Mouse (Mus musculus): Measurements from ENCODE around the gene Vwce.
A peak's percentile ranks its signal among the peaks of the same experiment; 100 is the strongest.

Vwce gene

GRCm38 (mm10) chr19:10634106-10634871 lies at the start of gene Vwce:
Gene Vwce (plus strand): TSS chr19:10634213.
- DNase-seq (ENCODE audit: low read depth, low spot score): peak; percentile 24

- no peak for DNase-seq (ENCODE audit: low read depth, low spot score)
These were observed 48.9 kb upstream of the Vwce start for GRCm38 (mm10) chr19:10585112-10585511.

- DNase-seq (ENCODE audit: low read depth, low spot score): no peak
These were observed 46.8 kb upstream of the Vwce start for GRCm38 (mm10) chr19:10587231-10587630.

- DNase-seq (ENCODE audit: low read depth, low spot score): no peak
These were observed 44.7 kb upstream of the Vwce start for GRCm38 (mm10) chr19:10589127-10589857.

- no peak for DNase-seq (ENCODE audit: low read depth, low spot score)
These were observed 43.7 kb upstream of the Vwce start for GRCm38 (mm10) chr19:10590301-10590700.

- DNase-seq (ENCODE audit: low read depth, low spot score): no peak
These were observed 42.2 kb upstream of the Vwce start for GRCm38 (mm10) chr19:10591659-10592377.

GRCm38 (mm10) chr19:10598188-10598587 lies 35.8 kb upstream of the Vwce start:
- no peak for DNase-seq (ENCODE audit: low read depth, low spot score)

- no peak for DNase-seq (ENCODE audit: low read depth, low spot score)
These were observed 34.4 kb upstream of the Vwce start for GRCm38 (mm10) chr19:10599648-10600047.

GRCm38 (mm10) chr19:10602247-10602769 lies 31.7 kb upstream of the Vwce start:
- DNase-seq (ENCODE audit: low read depth, low spot score): no peak

- peak; percentile 64 for DNase-seq (ENCODE audit: low read depth, low spot score)
These were observed 31.2 kb upstream of the Vwce start for GRCm38 (mm10) chr19:10602787-10603186.

- DNase-seq (ENCODE audit: low read depth, low spot score): no peak
These were observed 30.1 kb upstream of the Vwce start for GRCm38 (mm10) chr19:10603660-10604523.

GRCm38 (mm10) chr19:10604534-10604933 lies 29.5 kb upstream of the Vwce start:
- DNase-seq (ENCODE audit: low read depth, low spot score): peak; percentile 11

- peak; percentile 97 for DNase-seq (ENCODE audit: low read depth, low spot score)
These were observed 28.6 kb upstream of the Vwce start, which contains the start of the genes Ddb1 and Tkfc for GRCm38 (mm10) chr19:10605293-10605900. Gene Ddb1 (plus strand): TSS chr19:10605327. Gene Tkfc (minus strand): TSS chr19:10605654.

- peak; percentile 42 for DNase-seq (ENCODE audit: low read depth, low spot score)
These were observed 28.0 kb upstream of the Vwce start for GRCm38 (mm10) chr19:10605901-10606622.

- DNase-seq (ENCODE audit: low read depth, low spot score): no peak
These were observed 25.3 kb upstream of the Vwce start for GRCm38 (mm10) chr19:10608573-10609240.

- DNase-seq (ENCODE audit: low read depth, low spot score): peak; percentile 26
These were observed 882 bp downstream of the Vwce start for GRCm38 (mm10) chr19:10634872-10635318.

- no peak for DNase-seq (ENCODE audit: low read depth, low spot score)
These were observed 3.8 kb downstream of the Vwce start for GRCm38 (mm10) chr19:10637840-10638239.

GRCm38 (mm10) chr19:10640080-10640479 lies 6.1 kb downstream of the Vwce start:
- no peak for DNase-seq (ENCODE audit: low read depth, low spot score)
